Mouse (Mus musculus): ENCODE measurements around the gene Irx4. TPM values are rescaled to one million over a fixed set of nuclear protein-coding genes. Genes with fewer than 3 reads are reported as not detected.

Gene Irx4
- polyA plus RNA-seq, 1 experiment from 2014 or later = 0.16 TPM

GRCm38 (mm10) chr13:73299322-73299721 lies 39.0 kb downstream of the Irx4 start:
- WGBS = 89% methylated on average over 5 of the region's 5 CpGs
- Histone ChIP-seq H3K27ac (ENCODE audit: low read depth) (no peak overlapping the region), H3K27me3 (replicated peaks; ENCODE audit: control insufficient read depth, insufficient read depth, low read length) (no peaks in the 10 kb centered on the region), H3K36me3 (ENCODE audit: control insufficient read depth, insufficient read depth, low read length) (no peaks in the 10 kb centered on the region), H3K4me2 (ENCODE audit: low read length) (no peak overlapping the region), H3K9me3 (ENCODE audit: control insufficient read depth, low read length) (no peaks in the 10 kb centered on the region), H3K4me1 (replicated peaks; ENCODE audit: control insufficient read depth, insufficient read depth, low read length) (no peaks in the 10 kb centered on the region), H3K4me3 (ENCODE audit: low read depth, low read length) (no peak overlapping the region), H3K9ac (ENCODE audit: low read length) (no peak overlapping the region)
- ATAC-seq (replicated peaks; ENCODE audit: low FRiP score, low TSS enrichment, low read depth) (no peak), DNase-seq (ENCODE audit: low spot score) (no peak)

DNA sequence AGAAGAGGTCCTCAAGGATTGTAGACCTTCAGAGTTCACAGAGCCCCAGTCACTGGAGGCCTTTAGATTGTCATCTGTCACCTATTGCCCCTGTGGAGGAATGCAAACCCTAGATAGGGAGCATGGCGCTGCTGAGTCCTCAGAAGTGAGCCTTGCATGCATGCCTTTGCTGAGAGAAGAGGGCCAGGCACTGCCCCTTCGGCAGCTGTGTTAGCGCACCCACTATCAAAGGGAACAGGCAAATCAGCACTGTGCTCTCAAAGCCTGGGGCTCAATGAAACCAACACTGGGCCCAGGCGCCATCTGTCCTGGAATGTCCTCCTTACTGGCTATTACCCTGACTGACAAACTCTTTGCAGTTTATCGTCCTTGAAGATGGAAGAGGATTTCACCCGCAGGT lies 44.5 kb downstream of the Irx4 start:
- H3K9ac ChIP-seq (ENCODE audit: low read length) = no peak overlapping the region
- no peak overlapping the region for H3K4me3 ChIP-seq (ENCODE audit: low read depth, low read length)
- no peaks in the 10 kb centered on the region for H3K27me3 ChIP-seq (replicated peaks; ENCODE audit: control insufficient read depth, insufficient read depth, low read length)
- H3K27ac ChIP-seq (ENCODE audit: low read depth) = no peak overlapping the region
- no peaks in the 10 kb centered on the region for H3K36me3 ChIP-seq (ENCODE audit: control insufficient read depth, insufficient read depth, low read length)
- 34% methylated on average over 6 of the region's 6 CpGs for WGBS
- 0 out of 2 replicates have a peak, but pooled peaks have one; percentile 32 for ATAC-seq (replicated peaks; ENCODE audit: low FRiP score, low TSS enrichment, low read depth)
- no peak for DNase-seq (ENCODE audit: low spot score)
- H3K4me2 ChIP-seq (ENCODE audit: low read length) = no peak overlapping the region
- H3K4me1 ChIP-seq (replicated peaks; ENCODE audit: control insufficient read depth, insufficient read depth, low read length) = 0 out of 2 replicates have a peak, but pooled peaks cover 4% of the 10 kb centered on the region
- no peaks in the 10 kb centered on the region for H3K9me3 ChIP-seq (ENCODE audit: control insufficient read depth, low read length)

DNA sequence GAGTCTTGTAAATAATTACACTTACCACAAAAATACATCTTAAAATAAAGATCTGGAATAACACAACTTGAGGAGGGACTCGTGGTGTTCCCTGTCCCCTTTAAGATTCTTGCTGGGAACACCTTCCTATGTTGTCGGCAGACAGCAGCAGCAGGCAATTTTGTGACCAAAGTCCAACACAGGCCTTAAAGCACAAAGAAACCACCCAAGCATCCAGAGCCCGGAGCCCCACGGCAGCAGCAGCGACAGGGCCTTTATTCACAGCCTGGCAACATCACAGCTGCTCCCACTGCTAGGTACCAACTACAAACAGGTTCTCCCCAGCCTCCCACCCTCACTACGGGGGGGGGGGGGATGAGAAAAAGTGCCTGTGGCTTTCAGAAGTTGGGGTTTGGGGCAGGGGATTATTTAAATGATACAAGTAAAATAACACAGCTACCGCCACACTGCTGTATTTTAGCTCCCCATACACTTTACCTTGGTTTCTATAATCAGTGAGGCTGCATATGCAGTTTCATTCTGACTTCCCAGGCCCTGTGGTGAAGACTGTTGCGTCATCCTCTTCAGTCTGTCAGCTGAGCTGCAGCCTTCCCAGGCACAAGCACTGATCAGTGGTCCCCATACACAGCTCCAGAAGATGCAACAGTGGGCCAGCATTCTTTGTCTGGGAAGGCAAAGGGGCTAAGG lies 45.3 kb downstream of the Irx4 start:
- WGBS = 50% methylated on average over 8 of the region's 8 CpGs
- no peak overlapping the region for H3K4me2 ChIP-seq (ENCODE audit: low read length)
- no peak overlapping the region for H3K9ac ChIP-seq (ENCODE audit: low read length)
- DNase-seq (ENCODE audit: low spot score) = no peak
- no peaks in the 10 kb centered on the region for H3K9me3 ChIP-seq (ENCODE audit: control insufficient read depth, low read length)
- ATAC-seq (replicated peaks; ENCODE audit: low FRiP score, low TSS enrichment, low read depth) = no peak
- H3K4me1 ChIP-seq (replicated peaks; ENCODE audit: control insufficient read depth, insufficient read depth, low read length) = 0 out of 2 replicates have a peak, but pooled peaks cover 4% of the 10 kb centered on the region
- no peak overlapping the region for H3K4me3 ChIP-seq (ENCODE audit: low read depth, low read length)
- H3K27ac ChIP-seq (ENCODE audit: low read depth) = no peak overlapping the region
- H3K27me3 ChIP-seq (replicated peaks; ENCODE audit: control insufficient read depth, insufficient read depth, low read length) = no peaks in the 10 kb centered on the region
- H3K36me3 ChIP-seq (ENCODE audit: control insufficient read depth, insufficient read depth, low read length) = no peaks in the 10 kb centered on the region

- H3K9me3 ChIP-seq (ENCODE audit: control insufficient read depth, low read length) = no peaks in the 10 kb centered on the region
- ATAC-seq (replicated peaks; ENCODE audit: low FRiP score, low TSS enrichment, low read depth) = no peak
- H3K27ac ChIP-seq (ENCODE audit: low read depth) = no peak overlapping the region
- H3K27me3 ChIP-seq (replicated peaks; ENCODE audit: control insufficient read depth, insufficient read depth, low read length) = no peaks in the 10 kb centered on the region
- no peak overlapping the region for H3K4me2 ChIP-seq (ENCODE audit: low read length)
- 0 out of 2 replicates have a peak, but pooled peaks cover 4% of the 10 kb centered on the region for H3K4me1 ChIP-seq (replicated peaks; ENCODE audit: control insufficient read depth, insufficient read depth, low read length)
- no peak overlapping the region for H3K9ac ChIP-seq (ENCODE audit: low read length)
- 56% methylated on average over 4 of the region's 4 CpGs for WGBS
- no peak for DNase-seq (ENCODE audit: low spot score)
- no peaks in the 10 kb centered on the region for H3K36me3 ChIP-seq (ENCODE audit: control insufficient read depth, insufficient read depth, low read length)
- no peak overlapping the region for H3K4me3 ChIP-seq (ENCODE audit: low read depth, low read length)
Measured at GRCm38 (mm10) chr13:73306085-73306410, 45.8 kb downstream of the Irx4 start.

DNA sequence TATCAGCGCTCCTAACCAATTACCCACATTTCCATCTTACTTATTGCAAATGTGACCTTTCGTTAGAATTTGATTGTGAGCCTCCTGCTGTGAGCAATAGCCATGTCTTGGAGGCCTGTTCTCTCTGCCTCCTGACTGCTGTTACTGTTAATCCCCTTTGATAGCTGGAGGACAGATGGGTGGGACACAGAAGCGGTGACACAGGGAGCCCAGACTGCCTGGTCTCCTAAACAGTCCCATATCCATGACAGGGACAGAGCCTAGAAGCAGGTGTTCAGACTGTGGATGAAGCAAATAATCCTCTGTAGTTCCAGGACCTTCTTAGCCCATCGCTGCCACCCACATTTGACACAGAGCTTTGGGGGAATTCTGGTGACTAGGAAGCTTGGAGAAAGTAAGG lies 46.2 kb downstream of the Irx4 start:
- WGBS = 65% methylated on average over 4 of the region's 4 CpGs
- Histone ChIP-seq H3K27me3 (replicated peaks; ENCODE audit: control insufficient read depth, insufficient read depth, low read length) (no peaks in the 10 kb centered on the region), H3K9ac (ENCODE audit: low read length) (no peak overlapping the region), H3K9me3 (ENCODE audit: control insufficient read depth, low read length) (no peaks in the 10 kb centered on the region), H3K4me2 (ENCODE audit: low read length) (no peak overlapping the region), H3K36me3 (ENCODE audit: control insufficient read depth, insufficient read depth, low read length) (no peaks in the 10 kb centered on the region), H3K4me3 (ENCODE audit: low read depth, low read length) (no peak overlapping the region), H3K4me1 (replicated peaks; ENCODE audit: control insufficient read depth, insufficient read depth, low read length) (0 out of 2 replicates have a peak, but pooled peaks cover 4% of the 10 kb centered on the region), H3K27ac (ENCODE audit: low read depth) (no peak overlapping the region)
- DNase-seq (ENCODE audit: low spot score) (no peak), ATAC-seq (replicated peaks; ENCODE audit: low FRiP score, low TSS enrichment, low read depth) (no peak)

- DNase-seq (ENCODE audit: low spot score) (peak; percentile 79), ATAC-seq (replicated peaks; ENCODE audit: low FRiP score, low TSS enrichment, low read depth) (peak; percentile 84)
- 36% methylated on average over 8 of the region's 8 CpGs for WGBS
- Histone ChIP-seq H3K27ac (ENCODE audit: low read depth) (no peak overlapping the region), H3K27me3 (replicated peaks; ENCODE audit: control insufficient read depth, insufficient read depth, low read length) (no peaks in the 10 kb centered on the region), H3K9me3 (ENCODE audit: control insufficient read depth, low read length) (no peaks in the 10 kb centered on the region), H3K4me1 (replicated peaks; ENCODE audit: control insufficient read depth, insufficient read depth, low read length) (no peaks in the 10 kb centered on the region), H3K9ac (ENCODE audit: low read length) (no peak overlapping the region), H3K36me3 (ENCODE audit: control insufficient read depth, insufficient read depth, low read length) (no peaks in the 10 kb centered on the region), H3K4me3 (ENCODE audit: low read depth, low read length) (no peak overlapping the region), H3K4me2 (ENCODE audit: low read length) (no peak overlapping the region)
Measured at GRCm38 (mm10) chr13:73310183-73310929, 50.1 kb downstream of the Irx4 start.

Other genes with a start within 250 kb of the Irx4 start
- 153 and 166 TPM in 2 replicates for gene Mrpl36, start 68.0 kb downstream of the Irx4 start, polyA plus RNA-seq (2014; fragmentation: Nextera tagmentation; extraction: Ambion mirVana)
- gene Ndufs6, start 68.1 kb downstream of the Irx4 start, polyA plus RNA-seq (2014; fragmentation: Nextera tagmentation; extraction: Ambion mirVana) = 428 and 448 TPM in 2 replicates
- 30.6 and 34.0 TPM in 2 replicates for gene Lpcat1, start 206.7 kb downstream of the Irx4 start, polyA plus RNA-seq (2014; fragmentation: Nextera tagmentation; extraction: Ambion mirVana)

All from intestine, embryonic 14.5 days (tissue).